Mouse (Mus musculus): ENCODE measurements around the gene Reep1. TPM values are rescaled to one million over a fixed set of nuclear protein-coding genes. Genes with fewer than 3 reads are reported as not detected.

The Reep1 gene
- polyA plus RNA-seq (2015; fragmentation: Nextera tagmentation; extraction: Ambion mirVana), result 12.6 and 13.4 TPM in 2 replicates

- peaks cover 8% of the 10 kb centered on the region; the same call in 1 of the 2 replicates for H3K27me3 ChIP-seq (replicated peaks; ENCODE audit: insufficient read depth, low read length)
- WGBS, result under 1% methylated on average over 69 of the region's 91 CpGs
- no peaks in the 10 kb centered on the region for H3K9me3 ChIP-seq (ENCODE audit: low read length)
- H3K4me3 ChIP-seq (ENCODE audit: low read depth, low read length), result peak within 1 kb of the TSS; percentile 57
- TF ChIP-seq CTCF (IDR thresholded peaks at IDR 0.05), result no peak
- TF ChIP-seq EP300 (IDR thresholded peaks at IDR 0.05), result no peak
- ATAC-seq (peak; percentile 92), DNase-seq (ENCODE audit: low spot score) (peak; percentile 60)
- H3K4me2 ChIP-seq (replicated peaks; ENCODE audit: low read depth, low read length), result peak within 1 kb of the TSS; percentile 87
- H3K9ac ChIP-seq (replicated peaks; ENCODE audit: low read depth), result peak within 1 kb of the TSS; percentile 34
- H3K27ac ChIP-seq (ENCODE audit: low read length), result 0 out of 2 replicates have a peak within 1 kb of the TSS, but pooled peaks have one; percentile 14
- H3K36me3 ChIP-seq (ENCODE audit: insufficient read depth, low read length), result no peaks in the 10 kb centered on the region
- H3K4me1 ChIP-seq (ENCODE audit: insufficient read depth, low read depth, low read length), result peaks cover 4% of the 10 kb centered on the region; the same call in 1 of the 2 replicates
Observed at GRCm38 (mm10) chr6:71707511-71708501, at the start of gene Reep1. Reep1 (plus strand) TSS chr6:71707561.

- no peaks in the 10 kb centered on the region for H3K9me3 ChIP-seq (ENCODE audit: low read length)
- no peak overlapping the region for H3K4me3 ChIP-seq (ENCODE audit: low read depth, low read length)
- DNase-seq (ENCODE audit: low spot score) (peak; percentile 83), ATAC-seq (peak; percentile 98)
- H3K4me1 ChIP-seq (ENCODE audit: insufficient read depth, low read depth, low read length), result peaks cover 5% of the 10 kb centered on the region; the same call in 1 of the 2 replicates
- H3K27ac ChIP-seq (ENCODE audit: low read length), result no peak overlapping the region
- 34% methylated on average over 2 of the region's 2 CpGs for WGBS
- no peak overlapping the region for H3K9ac ChIP-seq (replicated peaks; ENCODE audit: low read depth)
- no peaks in the 10 kb centered on the region for H3K27me3 ChIP-seq (replicated peaks; ENCODE audit: insufficient read depth, low read length)
- no peaks in the 10 kb centered on the region for H3K36me3 ChIP-seq (ENCODE audit: insufficient read depth, low read length)
- no peak overlapping the region for H3K4me2 ChIP-seq (replicated peaks; ENCODE audit: low read depth, low read length)
- TF ChIP-seq CTCF (IDR thresholded peaks at IDR 0.05) (no peak), EP300 (IDR thresholded peaks at IDR 0.05) (peak; percentile 90)
Observed at GRCm38 (mm10) chr6:71658290-71658689, 49.1 kb upstream of the Reep1 start.

- no peak overlapping the region for H3K27ac ChIP-seq (ENCODE audit: low read length)
- no peaks in the 10 kb centered on the region; the same call in 1 of the 2 replicates for H3K4me1 ChIP-seq (ENCODE audit: insufficient read depth, low read depth, low read length)
- no peaks in the 10 kb centered on the region for H3K36me3 ChIP-seq (ENCODE audit: insufficient read depth, low read length)
- no peak overlapping the region for H3K9ac ChIP-seq (replicated peaks; ENCODE audit: low read depth)
- ATAC-seq, result no peak
- H3K9me3 ChIP-seq (ENCODE audit: low read length), result no peaks in the 10 kb centered on the region
- H3K4me2 ChIP-seq (replicated peaks; ENCODE audit: low read depth, low read length), result no peak overlapping the region
- H3K27me3 ChIP-seq (replicated peaks; ENCODE audit: insufficient read depth, low read length), result no peaks in the 10 kb centered on the region
- TF ChIP-seq CTCF (IDR thresholded peaks at IDR 0.05), result no peak
- no peak for TF ChIP-seq EP300 (IDR thresholded peaks at IDR 0.05)
- no peak overlapping the region for H3K4me3 ChIP-seq (ENCODE audit: low read depth, low read length)
- 58% methylated on average over 1 of the region's 1 CpGs for WGBS
- no peak for DNase-seq (ENCODE audit: low spot score)
Observed at GRCm38 (mm10) chr6:71664511-71664910, 42.9 kb upstream of the Reep1 start.

GRCm38 (mm10) chr6:71673166-71673565, 34.2 kb upstream of the Reep1 start:
- TF ChIP-seq EP300 (IDR thresholded peaks at IDR 0.05) (no peak), CTCF (IDR thresholded peaks at IDR 0.05) (peak; percentile 65)
- DNase-seq (ENCODE audit: low spot score) (peak; percentile 16), ATAC-seq (no peak)
- Histone ChIP-seq H3K9ac (replicated peaks; ENCODE audit: low read depth) (no peak overlapping the region), H3K27ac (ENCODE audit: low read length) (no peak overlapping the region), H3K4me3 (ENCODE audit: low read depth, low read length) (no peak overlapping the region), H3K4me2 (replicated peaks; ENCODE audit: low read depth, low read length) (no peak overlapping the region), H3K36me3 (ENCODE audit: insufficient read depth, low read length) (no peaks in the 10 kb centered on the region), H3K9me3 (ENCODE audit: low read length) (no peaks in the 10 kb centered on the region), H3K4me1 (ENCODE audit: insufficient read depth, low read depth, low read length) (no peaks in the 10 kb centered on the region), H3K27me3 (replicated peaks; ENCODE audit: insufficient read depth, low read length) (no peaks in the 10 kb centered on the region)
- WGBS, result 73% methylated on average over 2 of the region's 2 CpGs

GRCm38 (mm10) chr6:71678891-71679290, 28.5 kb upstream of the Reep1 start:
- 58% methylated on average over 7 of the region's 7 CpGs for WGBS
- TF ChIP-seq EP300 (IDR thresholded peaks at IDR 0.05), result no peak
- TF ChIP-seq CTCF (IDR thresholded peaks at IDR 0.05), result peak; percentile 66

DNA sequence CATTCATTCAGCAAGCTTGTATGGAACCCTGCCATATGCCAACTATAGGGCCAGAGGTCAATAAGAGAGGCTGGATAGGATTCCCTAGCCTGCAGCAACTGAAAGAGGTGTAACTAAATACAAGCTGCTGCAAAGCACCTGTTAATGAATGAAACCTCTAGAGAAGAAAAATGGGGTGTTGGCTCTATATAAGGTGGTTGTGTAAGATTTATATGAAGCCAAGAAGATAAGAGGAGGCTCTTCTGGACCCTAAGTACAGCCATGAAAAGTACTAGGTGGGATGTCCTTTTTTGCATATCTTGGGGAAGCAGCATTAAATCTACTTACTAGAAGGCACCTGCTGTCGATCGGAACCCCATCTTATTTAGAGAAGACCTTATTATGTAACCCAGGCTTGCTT, 12.2 kb upstream of the Reep1 start:
- DNase-seq (ENCODE audit: low spot score) (no peak), ATAC-seq (no peak)
- Histone ChIP-seq H3K27ac (ENCODE audit: low read length) (no peak overlapping the region), H3K9ac (replicated peaks; ENCODE audit: low read depth) (no peak overlapping the region), H3K36me3 (ENCODE audit: insufficient read depth, low read length) (no peaks in the 10 kb centered on the region), H3K27me3 (replicated peaks; ENCODE audit: insufficient read depth, low read length) (no peaks in the 10 kb centered on the region), H3K4me3 (ENCODE audit: low read depth, low read length) (no peak overlapping the region), H3K9me3 (ENCODE audit: low read length) (no peaks in the 10 kb centered on the region), H3K4me1 (ENCODE audit: insufficient read depth, low read depth, low read length) (no peaks in the 10 kb centered on the region), H3K4me2 (replicated peaks; ENCODE audit: low read depth, low read length) (no peak overlapping the region)
- TF ChIP-seq EP300 (IDR thresholded peaks at IDR 0.05) (no peak), CTCF (IDR thresholded peaks at IDR 0.05) (no peak)
- 84% methylated on average over 2 of the region's 2 CpGs for WGBS

More at GRCm38 (mm10) chr6:71678891-71679290, 28.5 kb upstream of the Reep1 start:
- no peak overlapping the region for H3K9ac ChIP-seq (replicated peaks; ENCODE audit: low read depth)
- H3K27ac ChIP-seq (ENCODE audit: low read length), result no peak overlapping the region
- no peaks in the 10 kb centered on the region for H3K36me3 ChIP-seq (ENCODE audit: insufficient read depth, low read length)
- no peaks in the 10 kb centered on the region for H3K9me3 ChIP-seq (ENCODE audit: low read length)
- no peaks in the 10 kb centered on the region for H3K27me3 ChIP-seq (replicated peaks; ENCODE audit: insufficient read depth, low read length)
- H3K4me1 ChIP-seq (ENCODE audit: insufficient read depth, low read depth, low read length), result no peaks in the 10 kb centered on the region
- DNase-seq (ENCODE audit: low spot score) (no peak), ATAC-seq (no peak)
- no peak overlapping the region for H3K4me3 ChIP-seq (ENCODE audit: low read depth, low read length)
- no peak overlapping the region for H3K4me2 ChIP-seq (replicated peaks; ENCODE audit: low read depth, low read length)

Measured in lung, postnatal 0 days (tissue).